Mouse (Mus musculus): ENCODE data around the gene Pou3f3. TPM values are rescaled to one million over a fixed set of nuclear protein-coding genes. Genes with fewer than 3 reads are reported as not detected.

The Pou3f3 gene
- polyA plus RNA-seq, 1 experiment: 0.09 TPM

GRCm38 (mm10) chr1:42709024-42709423, 13.5 kb downstream of the Pou3f3 start:
- 44% methylated on average over 1 of the region's 1 CpGs for WGBS
- Histone ChIP-seq H3K27me3 (ENCODE audit: control insufficient read depth, insufficient read depth, low read length) (peaks cover 25% of the 10 kb centered on the region), H3K4me3 (ENCODE audit: control insufficient read depth, insufficient read depth, low read length) (no peak overlapping the region), H3K36me3 (ENCODE audit: control insufficient read depth, insufficient read depth, low read length) (no peaks in the 10 kb centered on the region), H3K4me1 (replicated peaks; ENCODE audit: control insufficient read depth, insufficient read depth, low read length) (no peaks in the 10 kb centered on the region), H3K27ac (ENCODE audit: control insufficient read depth, insufficient read depth, low read length) (no peak overlapping the region)
- no peak for DNase-seq
- no peak for TF ChIP-seq POLR2A (IDR thresholded peaks at IDR 0.05; ENCODE audit: control insufficient read depth, extremely low read depth, insufficient read depth, low read length, poor library complexity)
- TF ChIP-seq CTCF (IDR thresholded peaks at IDR 0.05; ENCODE audit: borderline replicate concordance, control insufficient read depth, extremely low read depth, insufficient read depth, low read length, poor library complexity): no peak

- WGBS: 23% methylated on average over 7 of the region's 7 CpGs
- Histone ChIP-seq H3K4me1 (replicated peaks; ENCODE audit: control insufficient read depth, insufficient read depth, low read length) (no peaks in the 10 kb centered on the region), H3K36me3 (ENCODE audit: control insufficient read depth, insufficient read depth, low read length) (no peaks in the 10 kb centered on the region), H3K27ac (ENCODE audit: control insufficient read depth, insufficient read depth, low read length) (no peak overlapping the region), H3K4me3 (ENCODE audit: control insufficient read depth, insufficient read depth, low read length) (no peak overlapping the region), H3K27me3 (ENCODE audit: control insufficient read depth, insufficient read depth, low read length) (peaks cover 25% of the 10 kb centered on the region)
- TF ChIP-seq POLR2A (IDR thresholded peaks at IDR 0.05; ENCODE audit: control insufficient read depth, extremely low read depth, insufficient read depth, low read length, poor library complexity) (no peak), CTCF (IDR thresholded peaks at IDR 0.05; ENCODE audit: borderline replicate concordance, control insufficient read depth, extremely low read depth, insufficient read depth, low read length, poor library complexity) (no peak)
- DNase-seq: no peak
These were observed 14.0 kb downstream of the Pou3f3 start for GRCm38 (mm10) chr1:42709431-42710160.

DNA sequence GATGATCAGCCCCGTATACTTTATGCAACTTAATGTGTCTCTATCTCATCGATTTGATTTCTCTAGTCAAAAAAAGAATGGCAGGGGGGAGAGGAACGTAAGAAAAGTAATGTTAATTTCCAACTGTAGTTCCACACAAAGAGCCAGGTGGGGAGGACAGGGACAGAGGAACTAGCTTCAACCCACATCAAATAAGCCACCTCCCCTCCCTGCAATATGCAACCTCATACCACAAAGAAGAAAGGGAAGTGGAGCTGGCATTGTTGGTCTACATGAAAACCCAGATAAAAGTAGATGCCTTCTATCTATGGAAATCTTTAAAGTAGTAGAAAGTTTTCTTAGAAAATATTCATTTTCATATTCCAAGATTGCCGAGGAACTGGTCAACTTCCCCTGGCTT, 14.7 kb downstream of the Pou3f3 start:
- Histone ChIP-seq H3K27me3 (ENCODE audit: control insufficient read depth, insufficient read depth, low read length) (peaks cover 25% of the 10 kb centered on the region), H3K4me1 (replicated peaks; ENCODE audit: control insufficient read depth, insufficient read depth, low read length) (no peaks in the 10 kb centered on the region), H3K27ac (ENCODE audit: control insufficient read depth, insufficient read depth, low read length) (no peak overlapping the region), H3K4me3 (ENCODE audit: control insufficient read depth, insufficient read depth, low read length) (no peak overlapping the region), H3K36me3 (ENCODE audit: control insufficient read depth, insufficient read depth, low read length) (no peaks in the 10 kb centered on the region)
- DNase-seq: no peak
- TF ChIP-seq POLR2A (IDR thresholded peaks at IDR 0.05; ENCODE audit: control insufficient read depth, extremely low read depth, insufficient read depth, low read length, poor library complexity): no peak
- under 1% methylated on average over 4 of the region's 4 CpGs for WGBS

- 13% methylated on average over 2 of the region's 2 CpGs for WGBS
- Histone ChIP-seq H3K4me1 (replicated peaks; ENCODE audit: control insufficient read depth, insufficient read depth, low read length) (no peaks in the 10 kb centered on the region), H3K27ac (ENCODE audit: control insufficient read depth, insufficient read depth, low read length) (no peak overlapping the region), H3K27me3 (ENCODE audit: control insufficient read depth, insufficient read depth, low read length) (peaks cover 20% of the 10 kb centered on the region), H3K4me3 (ENCODE audit: control insufficient read depth, insufficient read depth, low read length) (no peak overlapping the region), H3K36me3 (ENCODE audit: control insufficient read depth, insufficient read depth, low read length) (no peaks in the 10 kb centered on the region)
- no peak for DNase-seq
- no peak for TF ChIP-seq POLR2A (IDR thresholded peaks at IDR 0.05; ENCODE audit: control insufficient read depth, extremely low read depth, insufficient read depth, low read length, poor library complexity)
- TF ChIP-seq CTCF (IDR thresholded peaks at IDR 0.05; ENCODE audit: borderline replicate concordance, control insufficient read depth, extremely low read depth, insufficient read depth, low read length, poor library complexity): no peak
These were observed 15.4 kb downstream of the Pou3f3 start for GRCm38 (mm10) chr1:42710995-42711394.

DNA sequence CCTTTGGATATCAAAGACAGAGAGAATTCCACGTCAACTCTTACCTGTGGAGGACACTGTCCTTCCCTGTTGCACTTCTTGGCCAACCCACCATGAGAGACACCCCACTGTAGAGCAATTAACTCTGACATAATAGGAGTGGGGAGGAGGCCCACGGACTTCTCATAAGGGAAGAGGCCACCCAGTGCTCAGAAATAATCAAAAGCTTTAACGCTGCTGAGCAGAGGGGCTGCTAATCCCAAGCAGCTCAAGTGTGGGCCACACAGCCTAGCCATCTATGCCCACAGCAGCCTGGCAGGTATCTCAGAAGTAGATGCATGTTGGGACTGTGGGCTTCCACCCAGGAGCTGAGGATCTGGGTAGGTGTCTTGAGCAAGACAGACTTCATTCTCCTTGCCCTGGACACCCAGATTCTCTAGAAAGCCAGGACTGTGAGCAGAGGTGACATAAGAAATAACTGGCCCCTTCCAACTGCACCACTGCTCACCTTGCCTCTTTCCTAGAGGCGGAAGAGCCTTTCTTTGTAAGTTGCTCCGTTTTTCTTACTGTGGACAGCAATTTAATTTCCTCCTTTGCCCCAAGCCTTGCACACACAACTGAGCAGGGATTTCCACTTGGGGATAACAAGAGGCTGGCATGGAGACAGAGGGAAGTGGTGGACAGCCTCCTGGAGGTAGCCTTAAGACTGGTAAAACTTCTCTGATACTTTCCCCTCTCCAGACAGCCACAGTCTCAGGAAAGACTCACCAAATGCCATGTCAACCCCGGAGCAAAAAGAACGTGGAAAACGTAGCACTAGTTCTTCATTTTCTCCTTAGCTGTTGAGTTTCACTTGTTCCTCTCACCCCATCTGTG, 16.1 kb downstream of the Pou3f3 start:
- H3K4me1 ChIP-seq (replicated peaks; ENCODE audit: control insufficient read depth, insufficient read depth, low read length): no peaks in the 10 kb centered on the region
- DNase-seq: no peak
- peaks cover 20% of the 10 kb centered on the region for H3K27me3 ChIP-seq (ENCODE audit: control insufficient read depth, insufficient read depth, low read length)
- no peak overlapping the region for H3K27ac ChIP-seq (ENCODE audit: control insufficient read depth, insufficient read depth, low read length)
- H3K4me3 ChIP-seq (ENCODE audit: control insufficient read depth, insufficient read depth, low read length): no peak overlapping the region
- TF ChIP-seq CTCF (IDR thresholded peaks at IDR 0.05; ENCODE audit: borderline replicate concordance, control insufficient read depth, extremely low read depth, insufficient read depth, low read length, poor library complexity): no peak
- no peak for TF ChIP-seq POLR2A (IDR thresholded peaks at IDR 0.05; ENCODE audit: control insufficient read depth, extremely low read depth, insufficient read depth, low read length, poor library complexity)
- WGBS: 18% methylated on average over 8 of the region's 8 CpGs
- H3K36me3 ChIP-seq (ENCODE audit: control insufficient read depth, insufficient read depth, low read length): no peaks in the 10 kb centered on the region

DNA sequence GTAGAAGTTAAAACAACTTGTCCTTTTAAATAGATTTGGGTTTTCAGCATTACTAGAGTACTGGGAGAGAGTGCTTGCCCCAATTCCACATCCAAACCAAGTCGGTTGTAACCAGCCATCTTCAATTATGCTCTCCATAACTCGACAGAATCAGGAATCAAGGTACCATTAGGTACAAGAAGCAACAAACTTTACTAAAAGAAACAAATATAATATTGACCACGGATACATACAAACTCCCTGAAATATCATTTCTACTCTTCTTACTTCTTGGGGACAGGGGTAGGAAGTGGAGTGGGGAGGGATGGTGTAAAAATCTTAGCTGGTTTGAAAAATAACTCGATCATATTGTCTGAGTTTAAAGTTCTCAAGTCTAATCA, 16.7 kb downstream of the Pou3f3 start:
- H3K4me3 ChIP-seq (ENCODE audit: control insufficient read depth, insufficient read depth, low read length): no peak overlapping the region
- H3K36me3 ChIP-seq (ENCODE audit: control insufficient read depth, insufficient read depth, low read length): no peaks in the 10 kb centered on the region
- no peak for TF ChIP-seq POLR2A (IDR thresholded peaks at IDR 0.05; ENCODE audit: control insufficient read depth, extremely low read depth, insufficient read depth, low read length, poor library complexity)
- TF ChIP-seq CTCF (IDR thresholded peaks at IDR 0.05; ENCODE audit: borderline replicate concordance, control insufficient read depth, extremely low read depth, insufficient read depth, low read length, poor library complexity): no peak
- no peak overlapping the region for H3K27ac ChIP-seq (ENCODE audit: control insufficient read depth, insufficient read depth, low read length)
- H3K27me3 ChIP-seq (ENCODE audit: control insufficient read depth, insufficient read depth, low read length): peaks cover 16% of the 10 kb centered on the region
- DNase-seq: no peak
- WGBS: 8% methylated on average over 4 of the region's 4 CpGs
- no peaks in the 10 kb centered on the region for H3K4me1 ChIP-seq (replicated peaks; ENCODE audit: control insufficient read depth, insufficient read depth, low read length)
